Comparison of ENCODE assay signal across 8 mouse cellular contexts in the genomic region with DNA sequence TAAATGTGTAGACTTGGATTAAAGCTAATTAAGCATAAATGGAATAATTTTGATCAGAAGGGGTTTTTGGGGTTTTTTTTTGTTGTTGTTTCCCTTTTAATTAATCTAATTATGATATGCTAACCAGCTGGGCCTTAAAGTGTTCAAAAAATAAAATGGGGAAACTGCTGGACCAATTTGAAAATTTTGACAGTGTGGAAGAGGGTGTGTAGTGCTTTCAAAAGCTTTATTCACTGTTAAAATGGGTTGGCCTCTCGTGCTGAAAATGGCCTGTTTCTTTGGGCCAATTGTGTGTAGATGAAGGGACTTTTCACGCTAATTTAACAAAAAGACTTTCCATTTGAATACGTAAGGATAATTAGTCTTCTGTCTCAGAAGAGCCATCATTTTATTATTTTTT.
A peak's percentile ranks its signal among the peaks of the same experiment; 100 is the strongest.
DNase-seq lines count a peak whose midpoint lies in the region; ATAC-seq and TF ChIP-seq lines count a peak whose summit lies in the region.

No protein-coding gene starts in this region.

- no peaks in the 10 kb centered on the region for H3K27me3 ChIP-seq in G1E (ENCODE audit: insufficient read depth, low read length)
- H3K27me3 ChIP-seq in forebrain, embryonic 16.5 days (replicated peaks; ENCODE audit: control insufficient read depth, insufficient read depth, low read length), result no peaks in the 10 kb centered on the region
- no peaks in the 10 kb centered on the region for H3K27me3 ChIP-seq in liver, postnatal 0 days (ENCODE audit: insufficient read depth, low read length)

- ATAC-seq in G1E (ENCODE audit: extremely low read depth, insufficient number of reproducible peaks, low FRiP score, poor library complexity, severe bottlenecking), result no peak
- ATAC-seq in forebrain, embryonic 16.5 days, result no peak
- no peak for ATAC-seq in liver, postnatal 0 days

- H3K9me3 ChIP-seq in G1E (replicated peaks), result no peaks in the 10 kb centered on the region
- H3K9me3 ChIP-seq in forebrain, embryonic 16.5 days (ENCODE audit: control insufficient read depth, low read length), result no peaks in the 10 kb centered on the region
- H3K9me3 ChIP-seq in liver, postnatal 0 days (ENCODE audit: low read length), result no peaks in the 10 kb centered on the region

- peak overlapping the region; percentile 94 for H3K27ac ChIP-seq in gastrocnemius, adult 2 months
- no peak overlapping the region for H3K27ac ChIP-seq in forebrain, embryonic 16.5 days (ENCODE audit: low read length)
- peak overlapping the region; percentile 83 for H3K27ac ChIP-seq in liver, postnatal 0 days (ENCODE audit: low read depth)

- H3K4me3 ChIP-seq in gastrocnemius, adult 2 months, result peak overlapping the region; percentile 90
- H3K4me3 ChIP-seq in G1E (ENCODE audit: low read depth, low read length), result peak overlapping the region; percentile 68; the same call in 1 of the 2 replicates
- peak overlapping the region; percentile 49 for H3K4me3 ChIP-seq in forebrain, embryonic 16.5 days (replicated peaks; ENCODE audit: low read length)
- H3K4me3 ChIP-seq in liver, postnatal 0 days (ENCODE audit: low read depth, low read length), result peak overlapping the region; percentile 62

- no peak overlapping the region for H3K9ac ChIP-seq in forebrain, embryonic 16.5 days (replicated peaks; ENCODE audit: low read depth, low read length)
- H3K9ac ChIP-seq in liver, postnatal 0 days (replicated peaks), result peak overlapping the region; percentile 66

- no peak for DNase-seq in gastrocnemius, adult 2 months
- DNase-seq in gastrocnemius, postnatal 25 days, result no peak
- DNase-seq in G1E (ENCODE audit: low spot score), result no peak
- DNase-seq in liver, postnatal 0 days, result no peak
- no peak for DNase-seq in adrenal gland, postnatal 36 days
- no peak for DNase-seq in gastrocnemius, postnatal 36 days
- DNase-seq in cerebellum, postnatal 10 days, result no peak

- TF ChIP-seq CTCF in gastrocnemius, adult 2 months (IDR thresholded peaks at IDR 0.05), result no peak
- TF ChIP-seq CTCF in G1E (IDR thresholded peaks at IDR 0.05; ENCODE audit: low read depth, low read length), result no peak
- no peak for TF ChIP-seq CTCF in liver, postnatal 0 days (IDR thresholded peaks at IDR 0.05; ENCODE audit: low read depth)

- TF ChIP-seq EP300 in liver, postnatal 0 days (IDR thresholded peaks at IDR 0.05; ENCODE audit: low read depth), result no peak

- 1% methylated on average over 3 of the region's 3 CpGs for WGBS in forebrain, embryonic 16.5 days
- WGBS in liver, postnatal 0 days (ENCODE audit: insufficient replicate concordance), result 32% methylated on average over 3 of the region's 3 CpGs

- peaks cover 49% of the 10 kb centered on the region for H3K4me1 ChIP-seq in G1E (ENCODE audit: insufficient read depth, low read depth, low read length)
- peaks cover 27% of the 10 kb centered on the region for H3K4me1 ChIP-seq in forebrain, embryonic 16.5 days (replicated peaks; ENCODE audit: control insufficient read depth, insufficient read depth, low read length)
- peaks cover 29% of the 10 kb centered on the region for H3K4me1 ChIP-seq in liver, postnatal 0 days (ENCODE audit: insufficient read depth)

- peak overlapping the region; percentile 63 for H3K4me2 ChIP-seq in forebrain, embryonic 16.5 days (ENCODE audit: low read length)
- peak overlapping the region; percentile 79 for H3K4me2 ChIP-seq in liver, postnatal 0 days (ENCODE audit: low read depth, low read length)

- intact Hi-C loops in gastrocnemius, adult 2 months (cut with DNase I), result loop anchor here (5.0 kb wide), 1 partner anchor 52 kb away; no protein-coding TSS in a partner anchor
- intact Hi-C loops in gastrocnemius, postnatal 36 days (cut with DNase I), result loop anchor here (5.0 kb wide), 1 partner anchor 52 kb away; no protein-coding TSS in a partner anchor

- peaks cover 10% of the 10 kb centered on the region for H3K36me3 ChIP-seq in G1E (replicated peaks)
- H3K36me3 ChIP-seq in forebrain, embryonic 16.5 days (ENCODE audit: control insufficient read depth, insufficient read depth), result no peaks in the 10 kb centered on the region
- H3K36me3 ChIP-seq in liver, postnatal 0 days (replicated peaks; ENCODE audit: insufficient read depth, low read length), result no peaks in the 10 kb centered on the region
